Mouse (Mus musculus): ENCODE data around the gene Chmp4b. TPM values are rescaled to one million over a fixed set of nuclear protein-coding genes. Genes with fewer than 3 reads are reported as not detected.

Chmp4b gene
- polyA plus RNA-seq, 1 experiment from 2014 or later, result 28.7 TPM

- Histone ChIP-seq H3K27ac (ENCODE audit: low read length) (no peak overlapping the region), H3K9ac (ENCODE audit: low read depth, low read length) (peak overlapping the region; percentile 15; the same call in 1 of the 2 replicates), H3K9me3 (ENCODE audit: control insufficient read depth, low read length) (no peaks in the 10 kb centered on the region), H3K4me1 (ENCODE audit: control insufficient read depth, insufficient read depth, low read length) (no peaks in the 10 kb centered on the region; the same call in 1 of the 2 replicates), H3K4me2 (ENCODE audit: low read depth, low read length) (no peak overlapping the region), H3K4me3 (ENCODE audit: low read length) (no peak overlapping the region), H3K27me3 (replicated peaks; ENCODE audit: control insufficient read depth, insufficient read depth, low read length) (no peaks in the 10 kb centered on the region), H3K36me3 (ENCODE audit: control insufficient read depth, insufficient read depth, low read length) (no peaks in the 10 kb centered on the region)
- ATAC-seq, result no peak
- WGBS, result 64% methylated on average over 11 of the region's 11 CpGs
Observed at GRCm38 (mm10) chr2:154706526-154707280, 55.2 kb downstream of the Chmp4b start.

- 61% methylated on average over 7 of the region's 7 CpGs for WGBS
- Histone ChIP-seq H3K27ac (ENCODE audit: low read length) (no peak overlapping the region), H3K4me2 (ENCODE audit: low read depth, low read length) (no peak overlapping the region), H3K4me1 (ENCODE audit: control insufficient read depth, insufficient read depth, low read length) (no peaks in the 10 kb centered on the region; the same call in 1 of the 2 replicates), H3K36me3 (ENCODE audit: control insufficient read depth, insufficient read depth, low read length) (no peaks in the 10 kb centered on the region), H3K4me3 (ENCODE audit: low read length) (no peak overlapping the region), H3K9ac (ENCODE audit: low read depth, low read length) (peak overlapping the region; percentile 15; the same call in 1 of the 2 replicates), H3K27me3 (replicated peaks; ENCODE audit: control insufficient read depth, insufficient read depth, low read length) (no peaks in the 10 kb centered on the region), H3K9me3 (ENCODE audit: control insufficient read depth, low read length) (no peaks in the 10 kb centered on the region)
- ATAC-seq, result no peak
Observed at GRCm38 (mm10) chr2:154707284-154707683, 55.8 kb downstream of the Chmp4b start.

GRCm38 (mm10) chr2:154707830-154708385 lies 56.4 kb downstream of the Chmp4b start:
- WGBS, result 56% methylated on average over 7 of the region's 7 CpGs
- H3K9me3 ChIP-seq (ENCODE audit: control insufficient read depth, low read length), result no peaks in the 10 kb centered on the region
- no peak overlapping the region for H3K9ac ChIP-seq (ENCODE audit: low read depth, low read length)
- no peaks in the 10 kb centered on the region for H3K36me3 ChIP-seq (ENCODE audit: control insufficient read depth, insufficient read depth, low read length)
- H3K4me3 ChIP-seq (ENCODE audit: low read length), result no peak overlapping the region
- H3K27me3 ChIP-seq (replicated peaks; ENCODE audit: control insufficient read depth, insufficient read depth, low read length), result no peaks in the 10 kb centered on the region
- no peak overlapping the region for H3K4me2 ChIP-seq (ENCODE audit: low read depth, low read length)
- H3K4me1 ChIP-seq (ENCODE audit: control insufficient read depth, insufficient read depth, low read length), result no peaks in the 10 kb centered on the region; the same call in 1 of the 2 replicates
- no peak overlapping the region for H3K27ac ChIP-seq (ENCODE audit: low read length)
- ATAC-seq, result no peak

- Histone ChIP-seq H3K4me3 (ENCODE audit: low read length) (no peak overlapping the region), H3K27ac (ENCODE audit: low read length) (no peak overlapping the region), H3K9me3 (ENCODE audit: control insufficient read depth, low read length) (no peaks in the 10 kb centered on the region), H3K27me3 (replicated peaks; ENCODE audit: control insufficient read depth, insufficient read depth, low read length) (no peaks in the 10 kb centered on the region), H3K4me1 (ENCODE audit: control insufficient read depth, insufficient read depth, low read length) (no peaks in the 10 kb centered on the region), H3K4me2 (ENCODE audit: low read depth, low read length) (no peak overlapping the region), H3K36me3 (ENCODE audit: control insufficient read depth, insufficient read depth, low read length) (no peaks in the 10 kb centered on the region), H3K9ac (ENCODE audit: low read depth, low read length) (no peak overlapping the region)
- ATAC-seq, result 0 out of 2 replicates have a peak, but pooled peaks have one; percentile 26
- WGBS, result 60% methylated on average over 3 of the region's 3 CpGs
Observed at GRCm38 (mm10) chr2:154711701-154712100, 60.2 kb downstream of the Chmp4b start.

- no peak for ATAC-seq
- H3K27me3 ChIP-seq (replicated peaks; ENCODE audit: control insufficient read depth, insufficient read depth, low read length), result no peaks in the 10 kb centered on the region
- no peaks in the 10 kb centered on the region for H3K36me3 ChIP-seq (ENCODE audit: control insufficient read depth, insufficient read depth, low read length)
- no peak overlapping the region for H3K9ac ChIP-seq (ENCODE audit: low read depth, low read length)
- no peaks in the 10 kb centered on the region for H3K9me3 ChIP-seq (ENCODE audit: control insufficient read depth, low read length)
- no peak overlapping the region for H3K4me3 ChIP-seq (ENCODE audit: low read length)
- WGBS, result 38% methylated on average over 5 of the region's 5 CpGs
- H3K27ac ChIP-seq (ENCODE audit: low read length), result no peak overlapping the region
- H3K4me2 ChIP-seq (ENCODE audit: low read depth, low read length), result no peak overlapping the region
- no peaks in the 10 kb centered on the region for H3K4me1 ChIP-seq (ENCODE audit: control insufficient read depth, insufficient read depth, low read length)
Observed at GRCm38 (mm10) chr2:154712271-154712677, 60.8 kb downstream of the Chmp4b start.

- Histone ChIP-seq H3K27me3 (replicated peaks; ENCODE audit: control insufficient read depth, insufficient read depth, low read length) (no peaks in the 10 kb centered on the region), H3K4me2 (ENCODE audit: low read depth, low read length) (no peak overlapping the region), H3K36me3 (ENCODE audit: control insufficient read depth, insufficient read depth, low read length) (no peaks in the 10 kb centered on the region), H3K9me3 (ENCODE audit: control insufficient read depth, low read length) (no peaks in the 10 kb centered on the region), H3K4me3 (ENCODE audit: low read length) (no peak overlapping the region), H3K4me1 (ENCODE audit: control insufficient read depth, insufficient read depth, low read length) (no peaks in the 10 kb centered on the region), H3K9ac (ENCODE audit: low read depth, low read length) (no peak overlapping the region), H3K27ac (ENCODE audit: low read length) (no peak overlapping the region)
- WGBS, result 47% methylated on average over 6 of the region's 6 CpGs
- no peak for ATAC-seq
Observed at GRCm38 (mm10) chr2:154713083-154713482, 61.6 kb downstream of the Chmp4b start.

DNA sequence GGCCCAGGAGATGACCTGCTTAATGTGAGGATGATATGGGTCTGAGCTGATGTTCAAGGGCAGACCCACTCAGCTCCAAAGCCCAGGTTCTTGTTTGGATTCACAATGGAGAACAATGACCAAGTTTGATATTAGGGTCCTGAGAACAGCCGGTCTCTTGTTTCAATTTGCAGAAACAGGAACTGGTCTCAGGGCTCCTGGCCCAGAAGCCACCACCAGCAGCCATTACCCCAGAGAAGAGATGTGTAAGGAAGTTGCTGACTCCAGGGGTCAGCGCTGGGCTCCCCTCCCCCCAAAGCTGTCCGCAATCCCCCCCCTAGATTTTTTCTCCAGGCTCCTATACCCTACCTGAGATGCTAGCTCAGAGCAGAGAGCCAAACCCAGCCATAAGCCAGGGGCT lies 62.5 kb downstream of the Chmp4b start:
- Histone ChIP-seq H3K9me3 (ENCODE audit: control insufficient read depth, low read length) (no peaks in the 10 kb centered on the region), H3K27me3 (replicated peaks; ENCODE audit: control insufficient read depth, insufficient read depth, low read length) (no peaks in the 10 kb centered on the region), H3K9ac (ENCODE audit: low read depth, low read length) (no peak overlapping the region), H3K27ac (ENCODE audit: low read length) (no peak overlapping the region), H3K4me2 (ENCODE audit: low read depth, low read length) (no peak overlapping the region), H3K4me1 (ENCODE audit: control insufficient read depth, insufficient read depth, low read length) (no peaks in the 10 kb centered on the region), H3K36me3 (ENCODE audit: control insufficient read depth, insufficient read depth, low read length) (no peaks in the 10 kb centered on the region), H3K4me3 (ENCODE audit: low read length) (no peak overlapping the region)
- 73% methylated on average over 3 of the region's 3 CpGs for WGBS
- no peak for ATAC-seq

- no peaks in the 10 kb centered on the region for H3K9me3 ChIP-seq (ENCODE audit: control insufficient read depth, low read length)
- no peak overlapping the region for H3K4me3 ChIP-seq (ENCODE audit: low read length)
- H3K4me2 ChIP-seq (ENCODE audit: low read depth, low read length), result no peak overlapping the region
- no peaks in the 10 kb centered on the region for H3K4me1 ChIP-seq (ENCODE audit: control insufficient read depth, insufficient read depth, low read length)
- no peaks in the 10 kb centered on the region for H3K36me3 ChIP-seq (ENCODE audit: control insufficient read depth, insufficient read depth, low read length)
- WGBS, result 88% methylated on average over 4 of the region's 4 CpGs
- no peaks in the 10 kb centered on the region for H3K27me3 ChIP-seq (replicated peaks; ENCODE audit: control insufficient read depth, insufficient read depth, low read length)
- no peak overlapping the region for H3K27ac ChIP-seq (ENCODE audit: low read length)
- no peak overlapping the region for H3K9ac ChIP-seq (ENCODE audit: low read depth, low read length)
- no peak for ATAC-seq
Observed at GRCm38 (mm10) chr2:154716586-154716985, 65.1 kb downstream of the Chmp4b start.

DNA sequence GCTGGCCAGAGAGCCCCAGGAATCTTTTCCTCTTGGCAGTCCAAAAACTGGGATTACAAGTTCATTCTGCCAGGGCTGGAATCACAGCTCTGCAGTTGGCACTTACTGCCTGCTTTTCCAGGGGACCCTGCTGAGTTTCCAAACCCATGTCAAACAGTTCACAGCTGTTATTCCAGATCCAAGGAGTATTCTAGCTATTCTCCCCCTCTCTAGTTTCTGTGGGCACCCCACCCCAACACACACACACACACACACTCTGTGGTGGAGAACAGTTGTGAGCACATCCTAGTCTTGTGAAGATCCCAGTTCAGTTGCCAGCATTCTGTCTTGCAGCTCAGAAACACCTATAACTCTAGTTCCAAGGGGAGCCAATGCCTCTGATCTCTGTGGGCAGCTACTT lies 65.6 kb downstream of the Chmp4b start:
- Histone ChIP-seq H3K27ac (ENCODE audit: low read length) (no peak overlapping the region), H3K27me3 (replicated peaks; ENCODE audit: control insufficient read depth, insufficient read depth, low read length) (no peaks in the 10 kb centered on the region), H3K4me1 (ENCODE audit: control insufficient read depth, insufficient read depth, low read length) (no peaks in the 10 kb centered on the region), H3K4me2 (ENCODE audit: low read depth, low read length) (no peak overlapping the region), H3K9ac (ENCODE audit: low read depth, low read length) (no peak overlapping the region), H3K36me3 (ENCODE audit: control insufficient read depth, insufficient read depth, low read length) (no peaks in the 10 kb centered on the region), H3K9me3 (ENCODE audit: control insufficient read depth, low read length) (no peaks in the 10 kb centered on the region), H3K4me3 (ENCODE audit: low read length) (no peak overlapping the region)
- no peak for ATAC-seq
